Mouse (Mus musculus) E14TG2a.4 (cell line): ENCODE measurements at regions not wholly inside any gene's neighbourhood (a gene's known extent, or its start where the extent isn't known, plus 50 kb on each side); places are given as distances from the start of the nearest gene placed in this dataset.

Experiments used
- CTCF ChIP-seq: conservative IDR thresholded peaks from 2 replicates; pipeline ENCODE4 v1.5.1; 2014; ENCODE audit warnings: low read length
- NANOG ChIP-seq: IDR thresholded peaks from 2 replicates; pipeline ENCODE4 v1.6.1; 2014; ENCODE audit warnings: borderline replicate concordance, low read length, mixed read lengths
- POU5F1 ChIP-seq: IDR thresholded peaks from 2 replicates; pipeline ENCODE4 v1.6.1; 2014; ENCODE audit warnings: low read length, borderline replicate concordance

DNA sequence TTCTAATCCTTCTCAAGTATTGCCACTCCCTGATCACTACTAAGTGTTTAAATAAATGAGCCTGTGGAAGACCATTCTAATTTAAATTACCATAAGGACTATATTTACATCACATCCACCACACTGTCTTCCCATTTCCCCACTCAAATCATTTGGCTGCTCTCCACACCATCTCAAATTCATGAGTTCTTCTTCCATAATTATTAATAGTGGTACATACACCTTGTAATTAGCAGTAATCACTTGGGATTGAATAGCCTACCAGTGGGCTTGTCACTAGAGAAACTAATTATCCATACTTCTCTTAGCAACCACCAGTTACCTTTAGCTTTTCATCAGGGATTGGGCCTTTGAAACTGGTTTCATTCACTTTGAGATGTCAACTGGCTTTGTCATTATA lies 612.3 kb upstream of the Stxbp6 start:
- TF ChIP-seq NANOG (no peak), CTCF (no peak), POU5F1 (no peak)
